Mouse (Mus musculus) intestine, postnatal 0 days (tissue): ENCODE measurements at regions not wholly inside any gene's neighbourhood (a gene's known extent, or its start where the extent isn't known, plus 50 kb on each side); places are given as distances from the start of the nearest gene placed in this dataset.

Experiments
- ATAC-seq: fragments of 200-750 bp; cut with Nextera tagmentation; 2 replicates; pipeline ENCODE4 v1.8.0; 2017; ENCODE audit warnings: mild to moderate bottlenecking, moderate TSS enrichment, moderate library complexity
- H3K27ac ChIP-seq: fragments of 300-500 bp; sonication (generic); 2 replicates; pipeline ENCODE4 v1.5.1; 2014; ENCODE audit warnings: mild to moderate bottlenecking, low read depth, low read length, moderate library complexity
- H3K27me3 ChIP-seq: fragments of 300-500 bp; sonication (generic); replicated peaks from 2 replicates; pipeline ENCODE4 v1.6.1; 2014; ENCODE audit warnings: low read length, mixed read lengths; ENCODE audit not compliant: control insufficient read depth, insufficient read depth
- H3K36me3 ChIP-seq: fragments of 300-500 bp; sonication (generic); 2 replicates; pipeline ENCODE4 v1.6.1; 2014; ENCODE audit warnings: mild to moderate bottlenecking, moderate library complexity; ENCODE audit not compliant: control insufficient read depth, insufficient read depth
- H3K4me1 ChIP-seq: fragments of 300-500 bp; sonication (generic); replicated peaks from 2 replicates; pipeline ENCODE4 v1.6.1; 2014; ENCODE audit warnings: antibody characterized with exemption, low read length, mixed read lengths; ENCODE audit not compliant: control insufficient read depth, insufficient read depth
- H3K4me2 ChIP-seq: fragments of 300-500 bp; sonication (generic); replicated peaks from 2 replicates; pipeline ENCODE4 v1.6.1; 2014; ENCODE audit warnings: low read depth, mild to moderate bottlenecking, moderate library complexity
- H3K4me3 ChIP-seq: fragments of 300-500 bp; sonication (generic); 2 replicates; pipeline ENCODE4 v1.5.1; 2014; ENCODE audit warnings: low read depth, low read length
- H3K9ac ChIP-seq: fragments of 300-500 bp; sonication (generic); 2 replicates; pipeline ENCODE4 v1.6.1; 2014; ENCODE audit warnings: mild to moderate bottlenecking, low read depth, low read length
- H3K9me3 ChIP-seq: fragments of 300-500 bp; sonication (generic); 2 replicates; pipeline ENCODE4 v1.6.1; 2016; ENCODE audit warnings: mixed run types; ENCODE audit not compliant: control insufficient read depth
- CTCF ChIP-seq: sonication (generic); IDR thresholded peaks from 2 replicates; pipeline ENCODE4 v1.5.1; 2016; ENCODE audit warnings: low read depth, mild to moderate bottlenecking, control low read depth, antibody characterized with exemption, moderate library complexity
- WGBS: fragments of 180-500 bp; shearing (Covaris S2); extraction: QIAGEN DNeasy Blood & Tissue Kit; methylation state at CpG from one replicate; pipeline ENCODE4 v1.1.7; 2014; 5-methylcytosine and 5-hydroxymethylcytosine counted together

DNA sequence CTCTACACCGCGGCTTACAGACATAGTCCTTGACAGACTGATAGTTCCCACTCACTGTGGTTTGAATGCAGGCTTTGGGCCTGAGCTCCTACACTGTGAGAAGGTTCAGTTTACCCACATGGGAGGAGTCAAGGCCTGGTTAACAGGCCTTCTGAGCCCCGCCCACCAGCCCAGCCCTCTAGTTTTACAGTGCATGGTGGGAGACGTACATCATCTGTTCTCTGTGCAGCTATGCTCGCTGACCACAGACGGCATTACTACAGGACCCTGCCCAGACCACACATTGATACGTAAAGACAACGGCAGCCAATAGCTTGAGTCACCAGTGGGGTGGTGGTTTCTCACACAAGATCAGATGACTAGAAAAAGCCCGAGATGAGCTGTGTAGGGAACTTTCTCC lies 431.0 kb downstream of the Tbc1d22a start:
- H3K9ac ChIP-seq: no peak overlapping the region
- H3K27me3 ChIP-seq: no peaks in the 10 kb centered on the region
- ATAC-seq: no peak
- H3K4me1 ChIP-seq: no peaks in the 10 kb centered on the region
- no peak overlapping the region for H3K4me2 ChIP-seq
- H3K27ac ChIP-seq: no peak overlapping the region
- no peaks in the 10 kb centered on the region for H3K36me3 ChIP-seq
- no peaks in the 10 kb centered on the region for H3K9me3 ChIP-seq
- 52% methylated on average over 9 of the region's 9 CpGs for WGBS
- TF ChIP-seq CTCF: no peak
- no peak overlapping the region for H3K4me3 ChIP-seq

DNA sequence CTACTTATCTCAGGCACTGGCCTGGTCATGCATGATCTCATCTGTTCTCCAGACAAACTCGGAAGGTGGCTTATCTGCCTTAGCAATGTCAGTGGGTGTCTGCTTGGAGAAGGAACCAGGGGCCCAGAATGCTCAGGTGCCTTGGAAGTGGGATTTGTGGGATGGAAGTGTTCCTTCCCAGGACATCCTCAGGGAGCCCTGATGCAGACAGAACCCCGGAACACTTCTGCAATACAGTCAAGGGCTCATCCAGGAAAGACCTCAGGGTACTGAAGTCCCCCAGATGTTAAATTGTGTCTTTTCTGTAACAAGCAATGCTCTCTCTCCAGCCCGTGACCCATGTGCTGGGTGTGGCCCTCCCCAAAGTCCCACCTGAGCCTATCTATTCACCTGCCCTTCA lies 433.9 kb downstream of the Tbc1d22a start:
- no peaks in the 10 kb centered on the region for H3K9me3 ChIP-seq
- no peak for TF ChIP-seq CTCF
- WGBS: 76% methylated on average over 3 of the region's 3 CpGs
- no peak overlapping the region for H3K4me3 ChIP-seq
- H3K27me3 ChIP-seq: no peaks in the 10 kb centered on the region
- no peak for ATAC-seq
- H3K4me2 ChIP-seq: no peak overlapping the region
- H3K9ac ChIP-seq: no peak overlapping the region
- no peaks in the 10 kb centered on the region for H3K4me1 ChIP-seq
- no peaks in the 10 kb centered on the region for H3K36me3 ChIP-seq
- H3K27ac ChIP-seq: no peak overlapping the region

DNA sequence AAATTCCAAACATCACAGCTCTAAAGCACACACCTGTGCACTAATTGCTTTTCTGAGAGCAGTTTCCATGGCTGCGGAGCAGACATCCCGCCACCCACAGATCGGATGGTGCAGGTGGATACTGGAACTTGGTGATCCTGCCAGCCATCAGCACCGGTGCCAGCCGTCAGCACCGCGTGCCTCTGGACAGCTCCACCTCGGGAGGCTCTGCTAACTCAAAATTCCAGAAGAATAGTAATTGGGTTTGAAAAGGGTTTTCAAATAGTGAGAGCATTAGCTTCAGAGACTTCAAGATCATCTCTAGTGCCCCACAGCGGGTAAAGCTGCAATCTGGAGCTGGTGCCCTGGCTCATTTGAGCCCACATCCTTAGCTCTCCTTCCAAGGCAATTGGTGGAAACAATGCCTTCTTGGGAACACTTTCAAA lies 458.8 kb downstream of the Tbc1d22a start:
- H3K27ac ChIP-seq: no peak overlapping the region
- no peaks in the 10 kb centered on the region for H3K4me1 ChIP-seq
- no peak for ATAC-seq
- 27% methylated on average over 9 of the region's 9 CpGs for WGBS
- no peak overlapping the region for H3K4me2 ChIP-seq
- no peak for TF ChIP-seq CTCF
- H3K9ac ChIP-seq: no peak overlapping the region
- no peaks in the 10 kb centered on the region for H3K27me3 ChIP-seq
- no peak overlapping the region for H3K4me3 ChIP-seq
- no peaks in the 10 kb centered on the region for H3K36me3 ChIP-seq
- H3K9me3 ChIP-seq: no peaks in the 10 kb centered on the region

DNA sequence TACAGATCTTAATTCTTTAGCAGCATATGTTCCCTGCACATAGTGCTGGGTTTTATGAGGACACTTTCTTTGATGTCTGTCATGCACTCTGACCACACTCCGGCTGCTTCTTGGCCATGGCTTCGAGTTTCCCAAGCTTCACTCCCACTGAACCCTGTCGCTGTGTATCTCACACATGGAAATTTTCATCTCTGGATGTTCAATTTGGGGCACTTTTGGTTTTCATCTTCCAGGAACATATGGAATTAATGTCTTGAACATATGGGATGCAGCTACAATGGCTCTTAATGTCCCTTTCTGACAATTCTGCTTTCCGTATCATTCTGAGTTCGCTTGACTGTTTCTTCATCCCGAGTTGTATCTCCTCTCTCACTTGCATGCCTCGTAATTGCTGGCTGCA lies 462.8 kb downstream of the Tbc1d22a start:
- Histone ChIP-seq H3K4me2 (no peak overlapping the region), H3K4me1 (no peaks in the 10 kb centered on the region), H3K9me3 (no peaks in the 10 kb centered on the region), H3K27ac (no peak overlapping the region), H3K9ac (no peak overlapping the region), H3K36me3 (no peaks in the 10 kb centered on the region), H3K4me3 (no peak overlapping the region), H3K27me3 (no peaks in the 10 kb centered on the region)
- TF ChIP-seq CTCF: no peak
- ATAC-seq: no peak
- WGBS: 84% methylated on average over 7 of the region's 7 CpGs

DNA sequence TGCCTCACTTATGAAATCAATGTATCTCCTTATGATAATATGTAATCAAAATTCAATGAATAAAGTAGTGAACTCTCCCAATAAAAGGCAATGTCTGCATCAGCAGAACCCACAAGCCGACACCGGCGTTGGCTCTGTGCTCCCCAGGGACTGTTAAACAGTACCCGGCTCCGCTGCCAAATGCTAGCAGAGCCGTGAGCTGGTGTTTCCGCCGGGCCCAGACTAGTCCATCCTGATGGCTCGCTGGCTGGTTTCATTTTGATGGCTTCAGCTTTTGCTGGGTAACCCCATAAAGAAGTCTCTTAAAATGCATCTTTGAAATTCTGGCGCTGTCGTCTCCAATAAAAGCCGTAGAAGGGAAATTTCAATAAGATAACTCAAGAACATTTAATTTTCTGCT lies 468.8 kb downstream of the Tbc1d22a start:
- H3K9ac ChIP-seq: no peak overlapping the region
- H3K27ac ChIP-seq: no peak overlapping the region
- H3K9me3 ChIP-seq: no peaks in the 10 kb centered on the region
- no peak overlapping the region for H3K4me3 ChIP-seq
- ATAC-seq: no peak
- no peaks in the 10 kb centered on the region for H3K4me1 ChIP-seq
- no peak for TF ChIP-seq CTCF
- 90% methylated on average over 12 of the region's 12 CpGs for WGBS
- H3K27me3 ChIP-seq: no peaks in the 10 kb centered on the region
- no peaks in the 10 kb centered on the region for H3K36me3 ChIP-seq
- H3K4me2 ChIP-seq: no peak overlapping the region

DNA sequence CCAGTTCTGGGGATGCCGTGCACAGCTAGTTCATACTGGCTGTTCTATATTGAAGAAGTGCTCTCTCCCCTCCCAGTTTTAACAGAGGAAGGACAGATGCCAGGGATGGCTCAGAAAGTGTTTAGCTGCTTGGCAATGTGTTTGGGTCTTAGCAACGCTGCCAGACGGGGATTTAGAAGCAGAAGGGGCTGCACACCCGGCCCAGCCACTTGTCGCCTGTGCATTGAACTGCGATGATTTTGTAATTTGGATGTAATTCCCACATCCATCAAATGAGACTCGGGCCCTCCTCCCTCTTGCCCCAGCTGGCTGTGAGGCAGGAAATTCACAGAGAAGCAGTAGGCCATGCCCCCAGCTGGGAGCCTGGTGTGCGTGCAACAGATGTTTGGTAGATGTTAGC lies 475.4 kb downstream of the Tbc1d22a start:
- 67% methylated on average over 8 of the region's 8 CpGs for WGBS
- H3K27me3 ChIP-seq: no peaks in the 10 kb centered on the region
- no peaks in the 10 kb centered on the region for H3K4me1 ChIP-seq
- no peaks in the 10 kb centered on the region for H3K36me3 ChIP-seq
- H3K9me3 ChIP-seq: no peaks in the 10 kb centered on the region
- no peak overlapping the region for H3K9ac ChIP-seq
- TF ChIP-seq CTCF: no peak
- no peak overlapping the region for H3K4me3 ChIP-seq
- no peak overlapping the region for H3K4me2 ChIP-seq
- ATAC-seq: no peak
- H3K27ac ChIP-seq: no peak overlapping the region

DNA sequence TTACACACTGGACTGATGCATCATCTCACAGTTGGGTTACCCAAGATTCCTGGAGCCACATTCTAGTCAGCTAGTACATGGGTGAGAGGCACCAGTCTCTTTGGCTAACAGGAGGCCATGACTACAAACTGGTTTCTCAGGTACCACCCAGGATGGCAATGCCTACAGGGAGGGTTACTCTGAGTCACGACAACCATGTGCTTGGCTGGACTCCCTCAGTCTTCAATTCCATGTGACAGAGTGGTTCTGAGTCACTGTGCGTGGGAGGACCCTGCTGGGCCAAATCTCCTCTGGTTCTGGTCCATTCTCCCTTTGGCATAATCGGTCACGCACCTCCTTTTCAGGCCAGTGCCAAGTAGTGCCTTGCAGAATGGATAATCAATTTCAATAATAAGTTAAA lies 482.5 kb downstream of the Tbc1d22a start:
- no peaks in the 10 kb centered on the region for H3K36me3 ChIP-seq
- H3K4me1 ChIP-seq: no peaks in the 10 kb centered on the region
- H3K27ac ChIP-seq: no peak overlapping the region
- WGBS: 81% methylated on average over 4 of the region's 4 CpGs
- H3K4me3 ChIP-seq: no peak overlapping the region
- H3K4me2 ChIP-seq: no peak overlapping the region
- TF ChIP-seq CTCF: no peak
- H3K9me3 ChIP-seq: no peaks in the 10 kb centered on the region
- no peaks in the 10 kb centered on the region for H3K27me3 ChIP-seq
- ATAC-seq: no peak
- H3K9ac ChIP-seq: no peak overlapping the region
